Mouse (Mus musculus): ENCODE results near the gene Ces1a.

DNA sequence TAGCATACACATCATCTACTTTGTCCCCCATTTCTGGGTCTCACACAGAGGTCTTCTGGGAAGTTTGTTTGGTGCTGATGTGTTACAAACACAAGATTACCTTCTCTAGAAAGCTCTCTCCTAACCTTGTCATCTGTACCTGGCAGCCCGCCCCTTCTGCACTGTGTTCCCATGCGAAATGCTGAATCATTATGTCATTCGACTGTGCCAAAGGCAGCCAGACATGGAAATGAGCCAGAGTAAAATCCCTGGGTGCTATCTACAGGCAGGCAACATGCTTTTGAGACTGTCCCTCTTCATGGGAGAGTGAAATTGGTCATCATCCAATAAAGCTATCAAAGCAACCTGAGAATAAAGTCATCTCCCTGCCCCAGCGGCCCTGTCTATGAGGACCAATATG, 27.3 kb upstream of the Ces1a start:
- TF ChIP-seq POLR2A (IDR thresholded peaks at IDR 0.05; ENCODE audit: extremely low read depth, insufficient read depth, low read length) = no peak
- TF ChIP-seq CTCF (IDR thresholded peaks at IDR 0.05; ENCODE audit: low read depth, low read length) = no peak

Data from liver, adult 2 months (tissue).